In genomic region chrX:57336958-57337357, GRCm38 (mm10) we compare ENCODE assay signal across 13 mouse cellular contexts. TPM values are rescaled to one million over a fixed set of nuclear protein-coding genes. Genes with fewer than 3 reads are reported as not detected.
DNase-seq lines count a peak whose midpoint lies in the region; ATAC-seq lines count a peak whose summit lies in the region.
"Had no signal": no experiment of that assay in that cellular context is flagged by ENCODE, and none has a peak within 500 bp of the region (broad histone marks: within the 10 kb centered on the region; RNA-seq: fewer than 3 reads in every experiment).

No protein-coding gene starts in this region.

- ATAC-seq in hematopoietic stem cell, adult 5-6 weeks (replicated peaks in 1 of 2; ENCODE audit: insufficient read depth in 1 of 2, low FRiP score in 2 of 2, low TSS enrichment in 1 of 2, low read depth in 1 of 2, poor library complexity in 2 of 2, severe bottlenecking in 2 of 2), result peak; percentile 71 to 74; a peak in 3 of 4 replicates
- ATAC-seq: forebrain, embryonic 15.5 days; hindbrain, postnatal 0 days; midbrain, embryonic 13.5 days had no signal

- peak; percentile 88 for DNase-seq in heart, adult 11 months
- DNase-seq in heart, postnatal 4 days, result no peak
- peak; percentile 53 for DNase-seq in CD4-positive helper T cell, adult 2 months (ENCODE audit: low read depth, low spot score)
- DNase-seq in thymus, adult 18-20 months, result peak; percentile 2 to 10
- DNase-seq in layer of hippocampus, adult 18-20 months (ENCODE audit: low spot score in 2 of 2), result no peak
- no peak for DNase-seq in layer of hippocampus, adult 9-10 months (ENCODE audit: low spot score)
- no peak for DNase-seq in adrenal gland, adult 18-20 months (ENCODE audit: low spot score in 2 of 2)
- DNase-seq: cerebellum, postnatal 36 days; retina, postnatal 1 day had no signal

RNA-seq across cellular contexts. Expression of gene Arhgef6, which starts 1.6 kb away (rescaled TPM):
- 10 to 100 TPM; 78.0 to 82.2 TPM for total RNA-seq in heart, postnatal 4 days (2021)
- 145 and 178 TPM in 2 replicates for total RNA-seq in hematopoietic stem cell, adult 5-6 weeks (2017)
- 10 to 100 TPM; 30.8 to 41.4 TPM for total RNA-seq in layer of hippocampus, adult 18-20 months (2021)
- total RNA-seq in adrenal gland, adult 18-20 months (2021), result 10 to 100 TPM; 25.5 to 39.7 TPM

RNA-seq across cellular contexts. Expression of gene Rbmx, which starts 55.9 kb away (rescaled TPM):
- total RNA-seq in heart, postnatal 4 days (2021), result 10 to 100 TPM; 73.6 to 77.3 TPM
- 61.5 and 93.1 TPM in 2 replicates for total RNA-seq in hematopoietic stem cell, adult 5-6 weeks (2017)
- total RNA-seq in layer of hippocampus, adult 18-20 months (2021), result 10 to 100 TPM; 56.5 to 69.7 TPM
- 10 to 100 TPM; 24.4 to 32.4 TPM for total RNA-seq in adrenal gland, adult 18-20 months (2021)

Comparison
In these comparisons a context has a peak if more than half of its experiments do, and no peak if none do; other contexts are left out.
1. DNase-seq: peak in heart, adult 11 months (single experiment), CD4-positive helper T cell, adult 2 months (single experiment) and thymus, adult 18-20 months (2 of 2); none in heart, postnatal 4 days (single experiment), layer of hippocampus, adult 18-20 months (0 of 2), layer of hippocampus, adult 9-10 months (single experiment) and adrenal gland, adult 18-20 months (0 of 2).